Mouse (Mus musculus) liver, embryonic 14.5 days (tissue): Measurements from ENCODE around the gene Radil. TPM values are rescaled to one million over a fixed set of nuclear protein-coding genes. Genes with fewer than 3 reads are reported as not detected.

Source experiments
- ATAC-seq: fragments of 200-750 bp; cut with Nextera tagmentation; 2 replicates; pipeline ENCODE4 v1.8.0; 2017; ENCODE audit warnings: moderate number of reproducible peaks, mild to moderate bottlenecking, moderate library complexity; ENCODE audit not compliant: insufficient read depth
- DNase-seq, 3 experiments: peaks; one replicate each; pipeline ENCODE4 v3.0.0-alpha.2; 2012 to 2013; ENCODE audit warnings: low read depth in 3 of 3, low spot score in 3 of 3
- H3K27ac ChIP-seq: fragments of 300-500 bp; sonication (generic); 2 replicates; pipeline ENCODE4 v1.5.1; 2014; ENCODE audit warnings: moderate library complexity, mild to moderate bottlenecking, control low read depth, inconsistent platforms
- H3K27me3 ChIP-seq: fragments of 300-500 bp; sonication (generic); 2 replicates; pipeline ENCODE4 v1.6.1; 2014; ENCODE audit warnings: mild to moderate bottlenecking, low read length, moderate library complexity; ENCODE audit not compliant: control insufficient read depth, insufficient read depth
- H3K36me3 ChIP-seq: fragments of 300-500 bp; sonication (generic); replicated peaks from 2 replicates; pipeline ENCODE4 v1.6.1; 2014; ENCODE audit warnings: low read depth; ENCODE audit not compliant: control insufficient read depth, insufficient read depth
- H3K4me1 ChIP-seq, 2 experiments: fragments of 200-500 bp in 1 of 2; fragments of 300-500 bp in 1 of 2; sonication (generic) in 1 of 2; replicated peaks; 2 replicates each; pipeline ENCODE4 v1.6.1; 2012 to 2014; ENCODE audit warnings: antibody characterized with exemption in 1 of 2, inconsistent platforms in 1 of 2, low read length in 1 of 2; ENCODE audit not compliant: control insufficient read depth in 2 of 2, insufficient read depth in 2 of 2
- H3K4me2 ChIP-seq: fragments of 300-500 bp; sonication (generic); 2 replicates; pipeline ENCODE4 v1.6.1; 2014; ENCODE audit warnings: low read depth, mild to moderate bottlenecking, control low read depth, moderate library complexity
- H3K4me3 ChIP-seq, 2 experiments: fragments of 200-500 bp in 1 of 2; fragments of 300-500 bp in 1 of 2; sonication (generic) in 1 of 2; 2 replicates each; pipeline ENCODE4 v1.5.1; 2012 to 2014; ENCODE audit warnings: low read depth in 2 of 2, low read length in 2 of 2, mild to moderate bottlenecking in 2 of 2, control low read depth in 1 of 2, inconsistent platforms in 1 of 2, moderate library complexity in 1 of 2; ENCODE audit not compliant: insufficient read depth in 1 of 2
- H3K9ac ChIP-seq: fragments of 300-500 bp; sonication (generic); replicated peaks from 2 replicates; pipeline ENCODE4 v1.6.1; 2014; ENCODE audit warnings: mild to moderate bottlenecking, control low read depth, moderate library complexity
- H3K9me3 ChIP-seq: fragments of 300-500 bp; sonication (generic); 2 replicates; pipeline ENCODE4 v1.6.1; 2016; ENCODE audit warnings: low read length, mixed read lengths; ENCODE audit not compliant: control insufficient read depth
- CTCF ChIP-seq: IDR thresholded peaks from 2 replicates; pipeline ENCODE4 v1.5.1; 2016; ENCODE audit warnings: antibody characterized with exemption, low read depth, control low read depth
- EP300 ChIP-seq: IDR thresholded peaks from 2 replicates; pipeline ENCODE4 v1.6.1; 2016; ENCODE audit warnings: antibody characterized with exemption, low read depth
- WGBS: fragments of 180-500 bp; shearing (Covaris S2); extraction: QIAGEN DNeasy Blood & Tissue Kit; methylation state at CpG from one replicate; pipeline ENCODE4 v1.1.7; 2014; ENCODE audit not compliant: insufficient replicate concordance; 5-methylcytosine and 5-hydroxymethylcytosine counted together
- polyA plus RNA-seq, 2 experiments: library from polyadenylated mRNA; depleted of rRNA in 1 of 2; stranded (reverse) in 1 of 2; unstranded in 1 of 2; fragments of >200 nt; fragmentation: Nextera tagmentation in 1 of 2; extraction: Ambion mirVana in 1 of 2; gene quantifications; 2 replicates each; pipeline versions ENCODE4 v1.2.1 to v1.2.3; 2012 to 2014

Gene Radil
- polyA plus RNA-seq, 2 experiments, result 0.03 to 0.05 TPM

GRCm38 (mm10) chr5:142509141-142510060 lies 41.5 kb downstream of the Radil start:
- Histone ChIP-seq H3K36me3 (no peaks in the 10 kb centered on the region), H3K4me2 (no peak overlapping the region), H3K27ac (no peak overlapping the region), H3K9me3 (no peaks in the 10 kb centered on the region), H3K4me1 (no peaks in the 10 kb centered on the region), H3K9ac (no peak overlapping the region), H3K4me3 (no peak overlapping the region), H3K27me3 (no peaks in the 10 kb centered on the region)
- no peak for TF ChIP-seq CTCF
- TF ChIP-seq EP300, result no peak
- no peak for ATAC-seq
- 39% methylated on average over 15 of the region's 15 CpGs for WGBS
- DNase-seq, result no peak

GRCm38 (mm10) chr5:142505695-142506423 lies 45.0 kb downstream of the Radil start:
- 36% methylated on average over 3 of the region's 3 CpGs for WGBS
- Histone ChIP-seq H3K4me1 (no peaks in the 10 kb centered on the region), H3K9ac (no peak overlapping the region), H3K27me3 (no peaks in the 10 kb centered on the region), H3K4me3 (no peak overlapping the region), H3K27ac (no peak overlapping the region), H3K36me3 (no peaks in the 10 kb centered on the region), H3K9me3 (no peaks in the 10 kb centered on the region), H3K4me2 (no peak overlapping the region)
- no peak for TF ChIP-seq EP300
- TF ChIP-seq CTCF, result peak; percentile 68
- DNase-seq (no peak), ATAC-seq (no peak)

GRCm38 (mm10) chr5:142504175-142504574 lies 46.7 kb downstream of the Radil start:
- no peaks in the 10 kb centered on the region for H3K9me3 ChIP-seq
- H3K27me3 ChIP-seq, result no peaks in the 10 kb centered on the region
- 53% methylated on average over 3 of the region's 3 CpGs for WGBS
- H3K4me1 ChIP-seq, result no peaks in the 10 kb centered on the region
- no peak overlapping the region for H3K4me2 ChIP-seq
- no peaks in the 10 kb centered on the region for H3K36me3 ChIP-seq
- H3K27ac ChIP-seq, result no peak overlapping the region
- no peak overlapping the region for H3K4me3 ChIP-seq
- DNase-seq (no peak), ATAC-seq (no peak)
- no peak overlapping the region for H3K9ac ChIP-seq
- TF ChIP-seq EP300 (no peak), CTCF (no peak)

GRCm38 (mm10) chr5:142502414-142502813 lies 48.5 kb downstream of the Radil start:
- H3K27ac ChIP-seq, result no peak overlapping the region
- H3K4me3 ChIP-seq, result no peak overlapping the region
- no peaks in the 10 kb centered on the region for H3K27me3 ChIP-seq
- 8% methylated on average over 3 of the region's 3 CpGs for WGBS
- TF ChIP-seq EP300 (no peak), CTCF (peak; percentile 84)
- no peak overlapping the region for H3K4me2 ChIP-seq
- peak; percentile 61 for ATAC-seq
- peak; percentile 23 to 49 (median 38) for DNase-seq
- no peaks in the 10 kb centered on the region for H3K9me3 ChIP-seq
- H3K9ac ChIP-seq, result no peak overlapping the region
- H3K36me3 ChIP-seq, result no peaks in the 10 kb centered on the region
- H3K4me1 ChIP-seq, result no peaks in the 10 kb centered on the region

- TF ChIP-seq CTCF (no peak), EP300 (no peak)
- Histone ChIP-seq H3K9me3 (no peaks in the 10 kb centered on the region), H3K4me2 (no peak overlapping the region), H3K27ac (no peak overlapping the region), H3K4me1 (no peaks in the 10 kb centered on the region), H3K36me3 (no peaks in the 10 kb centered on the region), H3K4me3 (no peak overlapping the region), H3K27me3 (no peaks in the 10 kb centered on the region), H3K9ac (no peak overlapping the region)
- 69% methylated on average over 10 of the region's 10 CpGs for WGBS
- DNase-seq (no peak), ATAC-seq (no peak)
These were observed 50.0 kb downstream of the Radil start for GRCm38 (mm10) chr5:142500918-142501317.
